Mouse (Mus musculus) C2C12 (cell line): ENCODE data around the gene Entpd6. TPM values are rescaled to one million over a fixed set of nuclear protein-coding genes. Genes with fewer than 3 reads are reported as not detected.

Experiments used
- H3K27me3 ChIP-seq: one replicate; pipeline ENCODE4 v1.6.1; 2011; ENCODE audit not compliant: control insufficient read depth, insufficient read depth, insufficient read length
- H3K36me3 ChIP-seq: one replicate; pipeline ENCODE4 v1.6.1; 2011; ENCODE audit not compliant: control insufficient read depth, insufficient read depth
- H3K4me3 ChIP-seq: one replicate; pipeline ENCODE4 v1.5.1; 2011; ENCODE audit warnings: mild to moderate bottlenecking, control low read depth; ENCODE audit not compliant: poor library complexity, insufficient read depth, severe bottlenecking
- H3K79me2 ChIP-seq: one replicate; pipeline ENCODE4 v1.6.1; 2011; ENCODE audit not compliant: control insufficient read depth, insufficient read depth
- H3K79me3 ChIP-seq: one replicate; pipeline ENCODE4 v1.6.1; 2011; ENCODE audit warnings: low read depth, control low read depth
- H3ac ChIP-seq: one replicate; pipeline ENCODE3; 2011; ENCODE audit warnings: low read depth; ENCODE audit not compliant: control insufficient read depth, insufficient read length
- CEBPB ChIP-seq: IDR thresholded peaks from one replicate; pipeline ENCODE4 v1.6.1; 2011; ENCODE audit warnings: low read depth, mild to moderate bottlenecking, control low read depth, moderate library complexity
- CTCF ChIP-seq: IDR thresholded peaks from one replicate; pipeline ENCODE4 v1.5.1; 2011; ENCODE audit not compliant: control insufficient read depth, insufficient read depth, insufficient read length
- FOSL1 ChIP-seq: IDR thresholded peaks from one replicate; pipeline ENCODE4 v1.8.0; 2011; ENCODE audit warnings: mild to moderate bottlenecking, low read length; ENCODE audit not compliant: poor library complexity, insufficient read depth, severe bottlenecking
- MAX ChIP-seq: IDR thresholded peaks from one replicate; pipeline ENCODE4 v1.6.1; 2011; ENCODE audit warnings: mild to moderate bottlenecking, control low read depth
- MYOD1 ChIP-seq: IDR thresholded peaks from one replicate; pipeline ENCODE4 v1.6.1; 2011; ENCODE audit warnings: low read depth; ENCODE audit not compliant: control insufficient read depth, insufficient read length
- MYOG ChIP-seq: IDR thresholded peaks from one replicate; pipeline ENCODE4 v1.6.1; 2011; ENCODE audit not compliant: control insufficient read depth, insufficient read length; ENCODE audit errors: extremely low read depth
- USF1 ChIP-seq: IDR thresholded peaks from one replicate; pipeline ENCODE4 v1.6.1; 2011; ENCODE audit warnings: low read depth, mild to moderate bottlenecking, control low read depth, moderate library complexity
- polyA plus RNA-seq: library from polyadenylated mRNA; unstranded; fragments of >200 nt; fragmentation: generic; extraction: Trizol; gene quantifications from one replicate; pipeline ENCODE4 v1.2.1, GENCODE M21; 2012; ENCODE audit warnings: missing spikeins

The Entpd6 gene
- polyA plus RNA-seq, 1 experiment, result 10.3 TPM

DNA sequence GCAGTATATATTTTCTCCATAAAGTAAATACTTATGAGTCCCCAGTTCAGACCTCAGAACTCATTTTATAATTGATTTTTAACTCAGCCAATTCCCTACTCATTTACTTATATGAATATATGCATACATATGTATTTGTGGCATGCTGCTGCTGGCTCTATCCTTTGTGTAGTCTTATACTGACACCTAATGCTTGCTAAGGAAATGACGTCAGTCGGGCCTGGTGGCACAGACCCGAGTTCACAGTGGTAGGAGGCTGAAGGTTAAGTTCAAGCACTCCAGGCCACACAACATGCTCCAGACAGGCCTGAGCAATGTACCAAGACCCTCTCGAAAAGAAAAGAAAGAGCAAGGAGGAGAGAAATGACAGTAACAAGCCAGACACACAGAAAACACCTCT is 7.4 kb upstream of the Entpd6 start:
- H3K27me3 ChIP-seq, result peaks cover 19% of the 10 kb centered on the region
- no peak for TF ChIP-seq USF1
- TF ChIP-seq MAX, result no peak
- TF ChIP-seq MYOG, result no peak
- TF ChIP-seq CTCF, result no peak
- TF ChIP-seq CEBPB, result no peak
- TF ChIP-seq MYOD1, result no peak
- TF ChIP-seq FOSL1, result no peak
- H3K79me2 ChIP-seq, result no peaks in the 10 kb centered on the region
- no peak overlapping the region for H3ac ChIP-seq
- no peak overlapping the region for H3K4me3 ChIP-seq
- H3K36me3 ChIP-seq, result no peaks in the 10 kb centered on the region
- no peaks in the 10 kb centered on the region for H3K79me3 ChIP-seq

DNA sequence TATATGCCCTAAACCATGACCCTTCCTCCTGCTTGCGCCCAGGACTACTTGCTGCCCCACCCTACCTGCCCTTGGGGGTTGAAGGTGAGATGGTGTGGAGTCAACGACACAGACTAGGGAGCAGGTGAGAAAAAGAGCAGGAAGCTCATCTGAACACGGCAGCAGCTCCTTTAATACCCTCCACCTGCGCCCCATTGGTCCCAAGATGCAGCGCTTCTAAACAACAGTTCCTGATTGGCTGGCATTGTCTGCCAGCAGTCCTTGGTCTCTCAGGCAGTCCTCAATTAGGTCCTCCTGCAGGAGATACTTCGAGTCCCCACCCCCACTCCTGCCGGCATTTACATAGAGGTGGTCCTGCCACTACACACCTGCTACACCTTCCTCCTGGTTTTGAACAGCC is 3.8 kb upstream of the Entpd6 start:
- no peak for TF ChIP-seq FOSL1
- no peak for TF ChIP-seq MAX
- no peak for TF ChIP-seq CEBPB
- no peak for TF ChIP-seq MYOG
- no peak for TF ChIP-seq USF1
- no peak for TF ChIP-seq CTCF
- no peak for TF ChIP-seq MYOD1
- Histone ChIP-seq H3ac (no peak overlapping the region), H3K79me3 (no peaks in the 10 kb centered on the region)

DNA sequence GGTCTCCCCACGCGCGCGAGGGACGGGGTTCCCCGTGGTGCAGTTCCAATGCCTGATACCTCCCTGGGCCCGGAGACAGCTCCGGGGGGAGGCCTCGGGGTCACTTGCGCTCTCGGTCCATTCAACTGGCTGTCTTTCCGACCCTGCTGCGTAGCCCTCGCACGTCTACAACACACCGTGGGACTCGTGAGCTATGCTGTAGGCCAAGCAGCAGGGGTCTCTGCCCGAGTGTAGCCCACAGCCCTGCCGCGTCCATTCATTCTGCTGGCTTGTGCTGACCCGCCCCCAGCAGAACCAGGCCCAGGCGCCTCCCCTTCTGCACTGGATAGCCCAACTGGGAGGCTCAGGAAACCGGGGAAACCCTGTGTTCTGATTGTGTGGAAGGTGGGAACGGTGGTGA is 441 bp downstream of the Entpd6 start:
- TF ChIP-seq FOSL1 (no peak), MYOG (no peak), CTCF (no peak), CEBPB (no peak), USF1 (no peak), MAX (no peak), MYOD1 (no peak)
- peaks cover 19% of the 10 kb centered on the region for H3K27me3 ChIP-seq
- H3K79me3 ChIP-seq, result no peaks in the 10 kb centered on the region

More for the DNA sequence above, 3.8 kb upstream of the Entpd6 start:
- Histone ChIP-seq H3K27me3 (peaks cover 22% of the 10 kb centered on the region), H3K79me2 (peaks cover 9% of the 10 kb centered on the region), H3K36me3 (no peaks in the 10 kb centered on the region), H3K4me3 (no peak overlapping the region)

DNA sequence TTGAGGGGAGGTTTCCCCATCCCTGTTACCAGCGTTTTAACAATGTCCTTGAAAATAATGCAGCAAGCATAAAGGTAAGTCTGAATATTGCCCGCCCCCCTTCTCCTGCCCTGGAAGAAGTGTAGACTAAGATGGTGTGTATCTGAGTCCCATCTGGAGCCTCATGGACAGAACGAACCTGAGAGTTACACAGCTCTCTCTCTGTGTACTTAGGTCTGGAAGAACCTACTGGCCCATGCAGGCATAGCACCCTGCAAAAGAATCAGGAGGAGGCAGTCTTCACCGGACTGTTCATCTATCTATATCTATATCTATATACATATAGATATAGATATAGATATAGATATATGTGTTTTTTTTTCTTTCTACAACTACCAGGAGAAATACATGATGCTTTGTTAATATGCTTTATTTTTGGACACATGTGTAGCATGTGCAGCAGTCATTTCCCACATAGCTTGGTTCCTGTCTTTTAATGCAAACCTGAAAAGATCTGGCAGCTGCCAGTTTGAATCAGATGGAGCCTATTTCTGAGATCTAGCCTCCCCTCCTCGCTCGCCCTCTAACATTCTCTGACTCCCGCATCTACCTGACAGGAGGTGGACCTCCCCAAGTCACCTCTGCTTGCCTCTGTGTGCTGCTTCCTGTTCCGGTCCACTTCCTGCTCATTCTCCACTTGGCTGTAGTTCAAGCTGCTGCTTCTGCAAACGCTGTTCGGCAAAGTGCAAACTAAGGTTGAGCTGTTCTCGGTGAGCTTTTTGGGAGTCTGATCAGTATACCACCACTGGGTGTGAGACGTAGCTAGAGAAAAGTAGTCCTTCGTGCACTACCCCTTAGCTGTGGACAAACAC is 1.5 kb downstream of the Entpd6 start:
- Histone ChIP-seq H3K79me3 (no peaks in the 10 kb centered on the region), H3K27me3 (peaks cover 11% of the 10 kb centered on the region), H3ac (no peak overlapping the region), H3K36me3 (no peaks in the 10 kb centered on the region), H3K79me2 (peaks cover 10% of the 10 kb centered on the region), H3K4me3 (no peak overlapping the region)
- no peak for TF ChIP-seq USF1
- TF ChIP-seq CEBPB, result no peak
- no peak for TF ChIP-seq MYOD1
- TF ChIP-seq CTCF, result no peak
- TF ChIP-seq MAX, result no peak
- TF ChIP-seq MYOG, result no peak
- TF ChIP-seq FOSL1, result no peak

More for the DNA sequence above, 441 bp downstream of the Entpd6 start:
- peaks cover 10% of the 10 kb centered on the region for H3K79me2 ChIP-seq
- peak overlapping the region; percentile 69 for H3K4me3 ChIP-seq
- H3ac ChIP-seq, result peak overlapping the region; percentile 88
- no peaks in the 10 kb centered on the region for H3K36me3 ChIP-seq

DNA sequence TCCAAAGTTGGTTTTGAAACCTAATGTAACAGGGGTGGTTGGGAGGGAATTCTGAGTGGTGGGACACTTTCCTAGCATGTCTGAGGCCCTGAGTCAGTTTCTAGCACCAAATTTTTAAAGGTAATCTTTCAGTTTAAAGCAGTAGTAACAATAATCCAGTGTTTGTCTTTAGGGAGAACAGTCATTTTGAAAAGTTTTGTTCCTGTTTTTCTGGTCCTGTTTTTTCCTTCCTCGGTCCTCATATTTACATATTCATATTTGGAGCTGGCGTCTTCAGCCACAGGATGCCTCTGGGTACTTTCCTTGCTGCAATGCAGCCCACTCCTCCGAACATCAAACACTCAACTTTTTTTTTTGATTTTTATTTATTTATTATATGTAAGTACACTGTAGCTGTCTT is 6.2 kb downstream of the Entpd6 start:
- Histone ChIP-seq H3K27me3 (no peaks in the 10 kb centered on the region), H3K79me2 (peaks cover under 1% of the 10 kb centered on the region), H3K4me3 (no peak overlapping the region), H3K36me3 (peaks cover 18% of the 10 kb centered on the region), H3ac (no peak overlapping the region), H3K79me3 (no peaks in the 10 kb centered on the region)
- no peak for TF ChIP-seq MAX
- no peak for TF ChIP-seq MYOD1
- TF ChIP-seq MYOG, result no peak

DNA sequence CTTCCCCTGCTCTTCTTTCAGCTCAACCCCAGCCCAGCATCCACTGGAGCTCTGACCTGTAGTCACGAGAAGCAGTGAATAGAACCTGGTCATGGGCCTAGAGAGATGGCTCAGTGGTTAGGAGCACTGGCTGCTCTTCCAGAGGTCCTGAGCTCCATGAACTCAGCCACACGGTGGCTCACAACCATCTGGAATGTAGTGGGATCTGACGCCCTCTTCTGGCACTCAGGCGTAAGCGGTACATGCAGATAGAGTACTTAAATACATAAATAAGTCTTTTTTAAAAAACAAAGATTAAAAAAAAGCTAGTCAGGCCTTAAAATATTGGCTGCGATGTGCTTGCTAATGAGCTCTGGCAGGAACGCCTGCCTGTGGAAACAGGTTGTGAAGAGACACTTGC is 12.6 kb downstream of the Entpd6 start:
- H3K36me3 ChIP-seq, result peaks cover 27% of the 10 kb centered on the region
- no peak for TF ChIP-seq USF1
- TF ChIP-seq FOSL1, result no peak
- no peak for TF ChIP-seq CEBPB
- TF ChIP-seq MYOD1, result no peak
- TF ChIP-seq MYOG, result no peak
- TF ChIP-seq MAX, result no peak
- no peak for TF ChIP-seq CTCF
- H3K27me3 ChIP-seq, result no peaks in the 10 kb centered on the region
- H3K79me3 ChIP-seq, result no peaks in the 10 kb centered on the region
- no peak overlapping the region for H3K4me3 ChIP-seq
- H3K79me2 ChIP-seq, result no peaks in the 10 kb centered on the region
- no peak overlapping the region for H3ac ChIP-seq
